Mouse (Mus musculus): ENCODE results near the gene Tspan33. TPM values are rescaled to one million over a fixed set of nuclear protein-coding genes. Genes with fewer than 3 reads are reported as not detected.

The Tspan33 gene
- 2.0 TPM for polyA plus RNA-seq (2014; fragmentation: Illumina TruSeq; extraction: RNeasy Lipid Tissue Mini Kit (QIAGEN cat#74804); ENCODE audit: insufficient read depth, low read depth, low replicate concordance)

DNA sequence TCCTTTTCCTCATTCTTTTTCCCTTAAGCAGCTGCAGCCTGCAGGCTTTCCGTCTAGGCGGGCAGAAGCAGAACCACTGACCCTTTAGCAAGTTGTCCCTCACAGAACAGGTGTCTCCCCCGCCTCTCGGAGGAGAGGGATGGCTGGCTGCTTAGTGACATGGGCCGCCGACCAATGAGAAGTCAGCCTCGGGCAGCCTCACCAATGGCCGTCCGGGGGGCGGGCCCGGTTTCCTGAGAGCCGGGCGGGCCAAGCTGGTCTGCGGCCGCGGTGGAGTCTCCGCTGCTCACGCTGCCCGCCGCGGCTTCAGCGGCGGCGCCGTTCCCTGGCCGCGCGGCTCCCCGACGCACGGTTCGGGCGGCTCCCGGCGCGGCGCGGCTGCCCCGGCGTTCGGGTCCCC, at the start of gene Tspan33:
Gene Tspan33, plus strand, starts transcription at position 270 of the 400 bp plus-strand sequence.

DNA sequence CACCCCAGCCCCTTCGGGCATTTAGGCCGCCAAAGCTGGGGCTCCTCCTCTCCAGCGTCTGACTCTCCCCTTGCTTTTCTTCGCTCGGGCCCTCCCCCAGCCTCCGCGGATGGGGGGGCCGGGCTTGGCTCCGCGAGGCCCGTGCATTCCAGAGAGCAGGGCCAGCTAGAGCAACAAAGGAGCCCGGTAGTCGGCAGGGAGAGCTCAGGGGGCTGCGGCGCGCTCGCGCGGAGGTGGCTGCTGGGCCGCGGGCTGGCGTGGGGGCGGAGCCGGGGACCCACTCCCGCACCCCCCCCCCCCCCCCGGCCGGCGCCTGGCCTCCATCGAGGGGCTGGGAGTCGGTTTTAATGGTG, 41.3 kb downstream of the Tspan33 start, which contains the start of gene Smo:
Gene Smo, plus strand, starts transcription at position 168 of the 353 bp plus-strand sequence.

Other genes starting within 250 kb of the Tspan33 start
- 256 TPM for gene Atp6v1f, start 226.5 kb upstream of the Tspan33 start, polyA plus RNA-seq (2014; fragmentation: Illumina TruSeq; extraction: RNeasy Lipid Tissue Mini Kit (QIAGEN cat#74804); ENCODE audit: insufficient read depth, low read depth, low replicate concordance)
- gene Atp6v1fnb, start 222.8 kb upstream of the Tspan33 start, polyA plus RNA-seq (2014; fragmentation: Illumina TruSeq; extraction: RNeasy Lipid Tissue Mini Kit (QIAGEN cat#74804); ENCODE audit: insufficient read depth, low read depth, low replicate concordance) = not detected
- gene Kcp, start 186.3 kb upstream of the Tspan33 start, polyA plus RNA-seq (2014; fragmentation: Illumina TruSeq; extraction: RNeasy Lipid Tissue Mini Kit (QIAGEN cat#74804); ENCODE audit: insufficient read depth, low read depth, low replicate concordance) = 1.5 TPM
- gene Irf5, start 167.6 kb upstream of the Tspan33 start, polyA plus RNA-seq (2014; fragmentation: Illumina TruSeq; extraction: RNeasy Lipid Tissue Mini Kit (QIAGEN cat#74804); ENCODE audit: insufficient read depth, low read depth, low replicate concordance) = 18.6 TPM
- gene Tnpo3, start 84.3 kb upstream of the Tspan33 start, polyA plus RNA-seq (2014; fragmentation: Illumina TruSeq; extraction: RNeasy Lipid Tissue Mini Kit (QIAGEN cat#74804); ENCODE audit: insufficient read depth, low read depth, low replicate concordance) = 23.0 TPM
- gene Smo, start 41.3 kb downstream of the Tspan33 start, polyA plus RNA-seq (2014; fragmentation: Illumina TruSeq; extraction: RNeasy Lipid Tissue Mini Kit (QIAGEN cat#74804); ENCODE audit: insufficient read depth, low read depth, low replicate concordance) = 11.0 TPM
- gene Ahcyl2, start 73.8 kb downstream of the Tspan33 start, polyA plus RNA-seq (2014; fragmentation: Illumina TruSeq; extraction: RNeasy Lipid Tissue Mini Kit (QIAGEN cat#74804); ENCODE audit: insufficient read depth, low read depth, low replicate concordance) = 34.8 TPM
- gene Strip2, start 222.8 kb downstream of the Tspan33 start, polyA plus RNA-seq (2014; fragmentation: Illumina TruSeq; extraction: RNeasy Lipid Tissue Mini Kit (QIAGEN cat#74804); ENCODE audit: insufficient read depth, low read depth, low replicate concordance) = 0.44 TPM